Mouse (Mus musculus): ENCODE results near the gene Tdgf1. TPM values are rescaled to one million over a fixed set of nuclear protein-coding genes. Genes with fewer than 3 reads are reported as not detected.

Gene Tdgf1
- polyA plus RNA-seq, 1 experiment from 2014 or later = not detected

DNA sequence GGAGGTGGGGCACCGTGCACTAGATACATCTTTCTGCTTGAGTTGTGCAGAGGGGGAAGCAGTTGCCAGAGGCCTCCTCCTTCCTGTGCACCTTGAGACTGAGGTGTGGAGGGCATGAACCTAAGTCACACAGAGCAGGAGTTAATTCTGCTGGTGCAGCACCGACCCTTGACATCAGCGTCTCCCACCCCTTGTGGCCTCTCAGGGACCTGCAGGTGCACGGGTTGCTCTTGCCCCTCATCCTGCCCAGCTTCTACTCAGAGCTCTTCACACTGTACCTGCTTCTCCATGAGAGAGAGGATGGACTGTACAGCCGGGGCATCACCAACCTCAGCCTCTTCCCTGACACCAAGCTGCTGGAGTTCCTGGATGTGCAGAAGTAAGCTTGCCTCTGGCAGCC lies 50.5 kb downstream of the Tdgf1 start:
- Histone ChIP-seq H3K27me3 (ENCODE audit: insufficient read depth, low read length) (no peaks in the 10 kb centered on the region), H3K36me3 (ENCODE audit: insufficient read depth, low read length) (0 out of 2 replicates have a peak, but pooled peaks cover 5% of the 10 kb centered on the region), H3K4me2 (ENCODE audit: low read length) (no peak overlapping the region), H3K4me3 (replicated peaks; ENCODE audit: low read depth, low read length) (no peak overlapping the region), H3K27ac (no peak overlapping the region), H3K9me3 (replicated peaks; ENCODE audit: low read length) (no peaks in the 10 kb centered on the region), H3K4me1 (replicated peaks; ENCODE audit: insufficient read depth, low read length) (peaks cover 6% of the 10 kb centered on the region), H3K9ac (ENCODE audit: low read depth, low read length) (no peak overlapping the region)
- WGBS = 34% methylated on average over 5 of the region's 5 CpGs
- peak; percentile 28; the same call in 1 of the 2 replicates for TF ChIP-seq CTCF (IDR thresholded peaks at IDR 0.05; ENCODE audit: low read depth)
- ATAC-seq (replicated peaks; ENCODE audit: low FRiP score, low read depth) (0 out of 2 replicates have a peak, but pooled peaks have one; percentile 38), DNase-seq (ENCODE audit: low spot score) (no peak)

DNA sequence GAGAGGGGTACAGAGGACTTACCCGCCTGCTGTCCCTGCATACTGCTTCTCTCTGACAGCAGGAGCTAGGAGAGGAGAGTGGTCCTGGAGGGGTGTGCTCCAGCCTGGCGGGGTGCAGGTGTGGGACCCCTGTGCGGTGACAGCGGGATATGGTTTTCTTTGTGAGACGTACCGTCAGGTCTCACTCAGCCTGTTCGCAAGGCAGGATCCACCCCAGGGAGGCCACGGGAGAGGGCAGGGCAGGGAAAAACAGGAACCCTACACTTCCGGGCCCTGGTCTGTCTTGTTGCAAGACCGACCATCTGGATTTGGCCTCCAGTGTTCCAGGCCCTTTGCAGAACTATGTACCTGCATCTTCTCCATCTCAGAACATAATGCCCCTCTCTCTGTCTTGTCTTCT lies 52.5 kb downstream of the Tdgf1 start:
- Histone ChIP-seq H3K9ac (ENCODE audit: low read depth, low read length) (no peak overlapping the region), H3K4me2 (ENCODE audit: low read length) (no peak overlapping the region), H3K27ac (no peak overlapping the region), H3K27me3 (ENCODE audit: insufficient read depth, low read length) (no peaks in the 10 kb centered on the region), H3K4me1 (replicated peaks; ENCODE audit: insufficient read depth, low read length) (peaks cover 6% of the 10 kb centered on the region), H3K36me3 (ENCODE audit: insufficient read depth, low read length) (0 out of 2 replicates have a peak, but pooled peaks cover 3% of the 10 kb centered on the region), H3K9me3 (replicated peaks; ENCODE audit: low read length) (no peaks in the 10 kb centered on the region), H3K4me3 (replicated peaks; ENCODE audit: low read depth, low read length) (no peak overlapping the region)
- ATAC-seq (replicated peaks; ENCODE audit: low FRiP score, low read depth) = no peak
- 75% methylated on average over 10 of the region's 10 CpGs for WGBS
- no peak for TF ChIP-seq CTCF (IDR thresholded peaks at IDR 0.05; ENCODE audit: low read depth)
- DNase-seq (ENCODE audit: low spot score) = no peak

DNA sequence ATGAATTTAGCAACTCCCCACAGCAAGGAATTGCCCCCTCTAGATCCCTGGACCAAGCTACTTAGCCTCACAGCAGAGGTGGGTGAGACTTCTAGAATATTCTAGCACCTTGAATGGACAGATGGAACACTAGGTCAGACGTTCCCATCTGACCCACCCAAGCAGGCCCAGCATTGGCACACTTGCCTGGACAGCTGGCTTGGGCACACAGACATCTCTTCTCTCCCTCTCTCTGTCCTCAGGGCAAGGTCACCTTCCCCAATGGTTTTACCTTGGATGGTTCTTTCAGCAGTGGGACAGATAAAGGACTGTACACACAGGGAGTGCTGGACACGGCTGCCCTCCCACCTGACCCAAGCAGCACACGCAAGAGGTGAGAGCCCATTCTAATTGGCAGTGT lies 53.4 kb downstream of the Tdgf1 start:
- TF ChIP-seq CTCF (IDR thresholded peaks at IDR 0.05; ENCODE audit: low read depth) = no peak
- H3K9ac ChIP-seq (ENCODE audit: low read depth, low read length) = no peak overlapping the region
- H3K4me1 ChIP-seq (replicated peaks; ENCODE audit: insufficient read depth, low read length) = peaks cover 6% of the 10 kb centered on the region
- WGBS = 89% methylated on average over 3 of the region's 3 CpGs
- H3K27me3 ChIP-seq (ENCODE audit: insufficient read depth, low read length) = no peaks in the 10 kb centered on the region
- no peak overlapping the region for H3K4me2 ChIP-seq (ENCODE audit: low read length)
- no peak overlapping the region for H3K27ac ChIP-seq
- DNase-seq (ENCODE audit: low spot score) (no peak), ATAC-seq (replicated peaks; ENCODE audit: low FRiP score, low read depth) (no peak)
- no peaks in the 10 kb centered on the region for H3K36me3 ChIP-seq (ENCODE audit: insufficient read depth, low read length)
- no peaks in the 10 kb centered on the region for H3K9me3 ChIP-seq (replicated peaks; ENCODE audit: low read length)
- H3K4me3 ChIP-seq (replicated peaks; ENCODE audit: low read depth, low read length) = no peak overlapping the region

DNA sequence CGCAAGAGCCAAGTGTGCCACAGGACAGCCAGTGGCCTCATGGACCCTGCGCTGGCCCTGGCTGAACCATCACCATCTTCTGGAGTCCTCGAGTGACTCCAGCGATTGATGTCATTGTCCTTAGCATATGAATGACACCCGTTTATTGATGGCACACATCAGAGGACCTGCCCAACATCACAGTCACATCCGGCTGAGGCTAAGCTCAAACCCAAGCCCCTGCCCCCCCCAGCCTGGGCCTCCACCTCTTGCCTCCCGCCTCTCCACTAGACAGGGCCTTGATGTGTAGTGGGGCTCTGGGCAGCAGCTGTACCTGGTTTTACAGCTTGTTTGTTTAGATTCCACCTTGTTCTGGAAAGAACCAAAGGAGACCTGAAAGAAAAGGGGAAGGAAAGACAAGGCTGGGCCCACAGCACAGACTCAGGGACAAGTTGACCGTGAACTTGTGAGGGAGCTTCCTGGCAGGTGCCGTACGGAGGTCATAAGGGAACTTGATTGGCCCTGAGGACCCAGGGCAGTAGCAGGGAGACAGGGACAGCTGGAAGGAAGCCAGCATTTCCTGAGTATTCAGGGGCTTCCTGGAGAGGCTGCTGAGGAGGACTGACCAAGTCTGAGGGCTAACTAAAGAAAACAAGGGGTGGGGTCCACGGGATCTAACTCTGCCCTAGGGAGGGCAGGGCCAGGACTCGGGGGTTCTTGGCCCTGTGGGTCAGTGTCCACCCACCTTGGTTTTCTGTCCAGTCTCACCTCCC lies 54.7 kb downstream of the Tdgf1 start:
- TF ChIP-seq CTCF (IDR thresholded peaks at IDR 0.05; ENCODE audit: low read depth) = no peak
- Histone ChIP-seq H3K4me1 (replicated peaks; ENCODE audit: insufficient read depth, low read length) (peaks cover 2% of the 10 kb centered on the region), H3K36me3 (ENCODE audit: insufficient read depth, low read length) (no peaks in the 10 kb centered on the region), H3K4me3 (replicated peaks; ENCODE audit: low read depth, low read length) (no peak overlapping the region), H3K27ac (no peak overlapping the region), H3K27me3 (ENCODE audit: insufficient read depth, low read length) (no peaks in the 10 kb centered on the region), H3K9me3 (replicated peaks; ENCODE audit: low read length) (no peaks in the 10 kb centered on the region), H3K9ac (ENCODE audit: low read depth, low read length) (no peak overlapping the region), H3K4me2 (ENCODE audit: low read length) (no peak overlapping the region)
- ATAC-seq (replicated peaks; ENCODE audit: low FRiP score, low read depth) = no peak
- peak; percentile 32 for DNase-seq (ENCODE audit: low spot score)
- 65% methylated on average over 12 of the region's 12 CpGs for WGBS

DNA sequence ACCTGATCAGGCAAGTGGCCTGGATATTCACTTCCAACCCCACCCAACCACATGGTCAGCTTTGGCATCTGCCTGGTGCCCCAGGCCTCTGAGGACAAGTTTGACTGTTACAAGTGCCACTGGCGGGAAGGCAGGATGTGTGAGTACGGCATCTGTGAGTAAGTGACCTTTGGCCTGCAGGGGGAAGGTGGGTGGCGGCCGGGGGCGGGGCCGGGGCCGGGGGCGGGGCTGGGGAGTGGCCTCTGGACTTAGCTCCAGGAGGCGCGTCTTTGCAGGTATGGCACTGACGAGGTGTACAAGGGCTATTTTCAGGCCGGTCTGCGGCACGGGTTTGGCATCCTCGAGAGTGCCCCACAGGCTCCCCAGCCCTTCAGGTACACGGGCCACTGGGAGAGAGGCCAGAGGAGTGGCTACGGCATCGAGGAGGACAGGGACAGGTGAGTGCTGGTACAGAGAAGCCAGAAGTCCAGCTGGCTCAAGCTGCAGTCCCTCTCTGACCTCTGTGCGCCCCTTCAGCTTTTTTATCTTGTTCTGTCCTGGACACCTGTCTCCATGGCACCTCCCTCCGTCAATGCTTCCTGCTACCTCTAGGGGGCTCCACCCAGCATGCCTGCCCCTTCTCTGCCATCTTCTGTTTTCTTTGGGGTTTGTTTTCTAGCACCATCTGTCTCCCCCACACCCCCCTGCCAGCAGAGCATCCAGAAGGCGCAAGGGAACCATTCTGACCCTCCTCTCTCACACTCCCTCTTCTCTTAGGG lies 55.8 kb downstream of the Tdgf1 start:
- H3K4me1 ChIP-seq (replicated peaks; ENCODE audit: insufficient read depth, low read length) = no peaks in the 10 kb centered on the region; the same call in 1 of the 2 replicates
- DNase-seq (ENCODE audit: low spot score) = peak; percentile 27
- WGBS = 15% methylated on average over 21 of the region's 21 CpGs
- H3K36me3 ChIP-seq (ENCODE audit: insufficient read depth, low read length) = no peaks in the 10 kb centered on the region
- H3K9ac ChIP-seq (ENCODE audit: low read depth, low read length) = no peak overlapping the region
- H3K4me3 ChIP-seq (replicated peaks; ENCODE audit: low read depth, low read length) = no peak overlapping the region
- H3K27me3 ChIP-seq (ENCODE audit: insufficient read depth, low read length) = no peaks in the 10 kb centered on the region
- peak; percentile 51 for TF ChIP-seq CTCF (IDR thresholded peaks at IDR 0.05; ENCODE audit: low read depth)
- H3K9me3 ChIP-seq (replicated peaks; ENCODE audit: low read length) = no peaks in the 10 kb centered on the region
- H3K4me2 ChIP-seq (ENCODE audit: low read length) = peak overlapping the region; percentile 27
- H3K27ac ChIP-seq = no peak overlapping the region
- ATAC-seq (replicated peaks; ENCODE audit: low FRiP score, low read depth) = peak; percentile 34

Small RNA genes lying within 50 kb of the gene (microRNA-seq; reads per million reads assigned to microRNA genes)
- gene Gm24269 = not detected

Other genes starting within 250 kb of the Tdgf1 start
- 1.1 and 1.5 TPM in 2 replicates for gene Myl3, start 204.3 kb downstream of the Tdgf1 start, polyA plus RNA-seq (2015; fragmentation: Nextera tagmentation; extraction: Ambion mirVana)
- 179 and 192 TPM in 2 replicates for gene Pth1r, start 199.0 kb downstream of the Tdgf1 start, polyA plus RNA-seq (2015; fragmentation: Nextera tagmentation; extraction: Ambion mirVana)
- gene Prss42, start 148.0 kb downstream of the Tdgf1 start, polyA plus RNA-seq (2015; fragmentation: Nextera tagmentation; extraction: Ambion mirVana) = not detected in 2 replicates
- not detected in 2 replicates for gene Prss44, start 132.2 kb downstream of the Tdgf1 start, polyA plus RNA-seq (2015; fragmentation: Nextera tagmentation; extraction: Ambion mirVana)
- not detected in 2 replicates for gene Prss43, start 119.5 kb downstream of the Tdgf1 start, polyA plus RNA-seq (2015; fragmentation: Nextera tagmentation; extraction: Ambion mirVana)
- not detected in 2 replicates for gene Prss45, start 111.6 kb downstream of the Tdgf1 start, polyA plus RNA-seq (2015; fragmentation: Nextera tagmentation; extraction: Ambion mirVana)
- gene Prss46, start 101.7 kb downstream of the Tdgf1 start, polyA plus RNA-seq (2015; fragmentation: Nextera tagmentation; extraction: Ambion mirVana) = not detected in 2 replicates
- 0.27 and 0.33 TPM in 2 replicates for gene Prss50, start 88.2 kb downstream of the Tdgf1 start, polyA plus RNA-seq (2015; fragmentation: Nextera tagmentation; extraction: Ambion mirVana)
- 4.1 and 5.3 TPM in 2 replicates for gene Als2cl, start 66.3 kb downstream of the Tdgf1 start, polyA plus RNA-seq (2015; fragmentation: Nextera tagmentation; extraction: Ambion mirVana)
- gene Tmie, start 66.0 kb downstream of the Tdgf1 start, polyA plus RNA-seq (2015; fragmentation: Nextera tagmentation; extraction: Ambion mirVana) = 2.3 and 2.9 TPM in 2 replicates
- not detected in 2 replicates for gene Fam240a, start 29.3 kb downstream of the Tdgf1 start, polyA plus RNA-seq (2015; fragmentation: Nextera tagmentation; extraction: Ambion mirVana)
- gene Lrrc2, start 5.4 kb upstream of the Tdgf1 start, polyA plus RNA-seq (2015; fragmentation: Nextera tagmentation; extraction: Ambion mirVana) = 0.33 and 0.51 TPM in 2 replicates
- gene Rtp3, start 44.4 kb upstream of the Tdgf1 start, polyA plus RNA-seq (2015; fragmentation: Nextera tagmentation; extraction: Ambion mirVana) = 0.56 and 0.89 TPM in 2 replicates
- gene Ltf, start 73.1 kb upstream of the Tdgf1 start, polyA plus RNA-seq (2015; fragmentation: Nextera tagmentation; extraction: Ambion mirVana) = 2.2 and 2.5 TPM in 2 replicates
- 2.7 and 3.5 TPM in 2 replicates for gene Ccrl2, start 111.4 kb upstream of the Tdgf1 start, polyA plus RNA-seq (2015; fragmentation: Nextera tagmentation; extraction: Ambion mirVana)
- 39.6 and 39.9 TPM in 2 replicates for gene Lrrfip2, start 171.4 kb upstream of the Tdgf1 start, polyA plus RNA-seq (2015; fragmentation: Nextera tagmentation; extraction: Ambion mirVana)